Comparison of ENCODE assay signal across 8 mouse cellular contexts in genomic region chr1:57436954-57437353, GRCm38 (mm10). TPM values are rescaled to one million over a fixed set of nuclear protein-coding genes. Genes with fewer than 3 reads are reported as not detected.
DNase-seq lines count a peak whose midpoint lies in the region; ATAC-seq and TF ChIP-seq lines count a peak whose summit lies in the region.

No protein-coding gene starts in this region.

- peak; percentile 15 to 16 for DNase-seq in layer of hippocampus, postnatal 14 days (ENCODE audit: low spot score in 2 of 2)
- no peak for DNase-seq in layer of hippocampus, postnatal 36 days
- peak; percentile 23 for DNase-seq in embryonic facial prominence, embryonic 10.5 days (ENCODE audit: low spot score)
- DNase-seq in heart, postnatal 0 days (ENCODE audit: low spot score) = peak; percentile 53
- DNase-seq in liver (peak; percentile 11), adipocyte (ENCODE audit: low spot score) (no peak)
- DNase-seq in cerebellum, postnatal 4 days (ENCODE audit: low spot score in 2 of 2) = no peak

- no peaks in the 10 kb centered on the region for H3K9me3 ChIP-seq in embryonic facial prominence, embryonic 10.5 days
- H3K9me3 ChIP-seq in heart, postnatal 0 days (replicated peaks; ENCODE audit: control insufficient read depth, low read length) = no peaks in the 10 kb centered on the region
- H3K9me3 ChIP-seq in neural tube, embryonic 15.5 days (replicated peaks) = no peaks in the 10 kb centered on the region

- H3K36me3 ChIP-seq in embryonic facial prominence, embryonic 10.5 days (replicated peaks) = no peaks in the 10 kb centered on the region
- H3K36me3 ChIP-seq in heart, postnatal 0 days (replicated peaks; ENCODE audit: control insufficient read depth, insufficient read depth, low read length) = no peaks in the 10 kb centered on the region
- H3K36me3 ChIP-seq in neural tube, embryonic 15.5 days = no peaks in the 10 kb centered on the region

- peak overlapping the region; percentile 57 for H3K4me2 ChIP-seq in heart, postnatal 0 days (ENCODE audit: low read depth, low read length)
- H3K4me2 ChIP-seq in neural tube, embryonic 15.5 days = peak overlapping the region; percentile 47

- H3K4me1 ChIP-seq in embryonic facial prominence, embryonic 10.5 days = peaks cover 22% of the 10 kb centered on the region
- H3K4me1 ChIP-seq in heart, postnatal 0 days (ENCODE audit: control insufficient read depth, insufficient read depth) = no peaks in the 10 kb centered on the region
- peaks cover 9% of the 10 kb centered on the region for H3K4me1 ChIP-seq in neural tube, embryonic 15.5 days

- ATAC-seq in heart, postnatal 0 days (ENCODE audit: insufficient read depth, low read depth) = peak; percentile 63; the same call in 1 of the 2 replicates
- no peak for ATAC-seq in neural tube, embryonic 15.5 days (ENCODE audit: low FRiP score)

- 48% methylated on average over 9 of the region's 9 CpGs for WGBS in embryonic facial prominence, embryonic 10.5 days
- WGBS in heart, postnatal 0 days = 15% methylated on average over 9 of the region's 9 CpGs
- WGBS in neural tube, embryonic 15.5 days = 35% methylated on average over 9 of the region's 9 CpGs

- peak overlapping the region; percentile 51 for H3K9ac ChIP-seq in heart, postnatal 0 days (replicated peaks; ENCODE audit: low read depth, low read length)
- no peak overlapping the region for H3K9ac ChIP-seq in neural tube, embryonic 15.5 days (replicated peaks)

- no peak for TF ChIP-seq EP300 in heart, postnatal 0 days (IDR thresholded peaks at IDR 0.05; ENCODE audit: low read depth)

- H3K27me3 ChIP-seq in embryonic facial prominence, embryonic 10.5 days (replicated peaks; ENCODE audit: low read depth, poor library complexity, severe bottlenecking) = no peaks in the 10 kb centered on the region
- no peaks in the 10 kb centered on the region for H3K27me3 ChIP-seq in heart, postnatal 0 days (ENCODE audit: control insufficient read depth, insufficient read depth, low read length)
- H3K27me3 ChIP-seq in neural tube, embryonic 15.5 days (replicated peaks) = no peaks in the 10 kb centered on the region

- peak overlapping the region; percentile 37; the same call in 1 of the 2 replicates for H3K27ac ChIP-seq in embryonic facial prominence, embryonic 10.5 days (replicated peaks)
- peak overlapping the region; percentile 73 for H3K27ac ChIP-seq in heart, postnatal 0 days (ENCODE audit: low read depth)
- peak overlapping the region; percentile 43; the same call in 1 of the 2 replicates for H3K27ac ChIP-seq in neural tube, embryonic 15.5 days (replicated peaks)

- no peak overlapping the region for H3K4me3 ChIP-seq in embryonic facial prominence, embryonic 10.5 days
- peak overlapping the region; percentile 32 for H3K4me3 ChIP-seq in heart, postnatal 0 days (ENCODE audit: low read depth, low read length)
- H3K4me3 ChIP-seq in neural tube, embryonic 15.5 days (replicated peaks) = no peak overlapping the region; the same call in 1 of the 2 replicates

- TF ChIP-seq CTCF in heart, postnatal 0 days (IDR thresholded peaks at IDR 0.05; ENCODE audit: low read depth) = no peak

RNA-seq across cellular contexts. Expression of gene Tyw5, which starts 30.1 kb away (rescaled TPM):
- total RNA-seq in layer of hippocampus, postnatal 14 days (2021) = 10 to 100 TPM; 17.3 to 19.3 TPM
- 10 to 100 TPM; 22.4 to 22.7 TPM for total RNA-seq in layer of hippocampus, postnatal 36 days (2021)
- polyA plus RNA-seq in embryonic facial prominence, embryonic 10.5 days (2016; fragmentation: Nextera tagmentation; extraction: Ambion mirVana) = 32.8 and 34.8 TPM in 2 replicates
- 18.9 and 37.9 TPM in 2 replicates for total RNA-seq in heart, postnatal 0 days (2014; rRNA removed; ENCODE audit: low replicate concordance)
- 11.5 and 13.0 TPM in 2 replicates for polyA plus RNA-seq in heart, postnatal 0 days (2015; fragmentation: Nextera tagmentation; extraction: Ambion mirVana)
- polyA plus RNA-seq in neural tube, embryonic 15.5 days (2015; fragmentation: Nextera tagmentation; extraction: Ambion mirVana) = 26.0 and 33.2 TPM in 2 replicates

RNA-seq across cellular contexts. Expression of gene Maip1, which starts 30.8 kb away (rescaled TPM):
- total RNA-seq in layer of hippocampus, postnatal 14 days (2021) = 10 to 100 TPM; 10.0 to 10.9 TPM
- 10 to 100 TPM; 11.1 to 11.4 TPM for total RNA-seq in layer of hippocampus, postnatal 36 days (2021)
- 19.0 and 19.5 TPM in 2 replicates for polyA plus RNA-seq in embryonic facial prominence, embryonic 10.5 days (2016; fragmentation: Nextera tagmentation; extraction: Ambion mirVana)
- 7.7 TPM in 2 replicates for total RNA-seq in heart, postnatal 0 days (2014; rRNA removed; ENCODE audit: low replicate concordance)
- polyA plus RNA-seq in heart, postnatal 0 days (2015; fragmentation: Nextera tagmentation; extraction: Ambion mirVana) = 16.8 and 18.8 TPM in 2 replicates
- polyA plus RNA-seq in neural tube, embryonic 15.5 days (2015; fragmentation: Nextera tagmentation; extraction: Ambion mirVana) = 17.5 and 18.1 TPM in 2 replicates

RNA-seq across cellular contexts. Expression of gene 1700066M21Rik, which starts 59.5 kb away (rescaled TPM):
- total RNA-seq in layer of hippocampus, postnatal 14 days (2021) = 10 to 100 TPM; 17.8 to 18.6 TPM
- total RNA-seq in layer of hippocampus, postnatal 36 days (2021) = 10 to 100 TPM; 25.0 to 26.7 TPM
- polyA plus RNA-seq in embryonic facial prominence, embryonic 10.5 days (2016; fragmentation: Nextera tagmentation; extraction: Ambion mirVana) = 8.6 and 11.0 TPM in 2 replicates
- total RNA-seq in heart, postnatal 0 days (2014; rRNA removed; ENCODE audit: low replicate concordance) = 4.8 and 12.8 TPM in 2 replicates
- 5.2 and 5.8 TPM in 2 replicates for polyA plus RNA-seq in heart, postnatal 0 days (2015; fragmentation: Nextera tagmentation; extraction: Ambion mirVana)
- polyA plus RNA-seq in neural tube, embryonic 15.5 days (2015; fragmentation: Nextera tagmentation; extraction: Ambion mirVana) = 18.6 and 21.8 TPM in 2 replicates

Comparison
In these comparisons a context has a peak if more than half of its experiments do, and no peak if none do; other contexts are left out.
1. DNase-seq: peak in layer of hippocampus, postnatal 14 days (2 of 2), embryonic facial prominence, embryonic 10.5 days (single experiment), heart, postnatal 0 days (single experiment) and liver (single experiment); none in layer of hippocampus, postnatal 36 days (0 of 2), adipocyte (single experiment) and cerebellum, postnatal 4 days (0 of 2).
2. Peak in every context shown above with its lines, with median percentiles within 50 percentile points of each other: H3K27ac ChIP-seq.